ENCODE assay signal across 22 mouse cellular contexts in the genomic region with DNA sequence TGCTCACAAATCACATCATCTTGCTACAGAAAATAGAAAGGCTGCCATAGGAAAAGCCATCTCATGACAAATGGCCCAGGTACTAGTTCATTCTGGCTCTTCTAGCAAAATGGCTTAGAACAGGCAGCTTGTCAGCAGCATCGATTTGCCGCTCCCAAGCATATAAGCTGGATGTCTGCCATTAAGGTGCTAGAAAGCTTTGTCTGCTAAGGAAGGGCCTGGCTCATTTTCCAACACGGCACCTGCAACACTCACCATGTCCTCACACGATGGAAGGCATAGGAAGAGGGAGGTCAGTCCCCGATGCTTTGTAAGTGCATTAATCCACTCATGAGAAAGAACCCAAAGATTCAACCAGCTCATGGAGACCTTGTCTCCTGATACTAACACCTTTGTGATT. TPM values are rescaled to one million over a fixed set of nuclear protein-coding genes. Genes with fewer than 3 reads are reported as not detected.
DNase-seq lines count a peak whose midpoint lies in the region; ATAC-seq and TF ChIP-seq lines count a peak whose summit lies in the region.
"Had no signal": no experiment of that assay in that cellular context is flagged by ENCODE, and none has a peak within 500 bp of the region (broad histone marks: within the 10 kb centered on the region; RNA-seq: fewer than 3 reads in every experiment).

No protein-coding gene starts in this region.

- H3K27ac ChIP-seq in forebrain, embryonic 14.5 days (ENCODE audit: low read depth, low read length), result no peak overlapping the region
- H3K27ac ChIP-seq in forebrain, embryonic 11.5 days (ENCODE audit: low read depth, low read length), result no peak overlapping the region
- peak overlapping the region; percentile 38; the same call in 1 of the 2 replicates for H3K27ac ChIP-seq in midbrain, embryonic 16.5 days (ENCODE audit: low read length)
- no peak overlapping the region for H3K27ac ChIP-seq in midbrain, embryonic 10.5 days (replicated peaks)
- H3K27ac ChIP-seq: embryonic facial prominence, embryonic 13.5 days; embryonic facial prominence, embryonic 15.5 days; forebrain, embryonic 10.5 days; forebrain, embryonic 13.5 days had no signal

- no peak for TF ChIP-seq CTCF in brain, embryonic 14.5 days (IDR thresholded peaks at IDR 0.05; ENCODE audit: borderline replicate concordance, extremely low read depth, insufficient read depth, insufficient read length)

- H3K36me3 ChIP-seq in forebrain, embryonic 14.5 days (ENCODE audit: control insufficient read depth, insufficient read depth, low read length), result no peaks in the 10 kb centered on the region
- H3K36me3 ChIP-seq in forebrain, embryonic 11.5 days (ENCODE audit: control insufficient read depth, insufficient read depth, low read length), result no peaks in the 10 kb centered on the region
- 0 out of 2 replicates have a peak, but pooled peaks cover 3% of the 10 kb centered on the region for H3K36me3 ChIP-seq in midbrain, embryonic 16.5 days (ENCODE audit: control insufficient read depth, insufficient read depth, low read length)
- H3K36me3 ChIP-seq in midbrain, embryonic 10.5 days, result peaks cover 8% of the 10 kb centered on the region
- H3K36me3 ChIP-seq: embryonic facial prominence, embryonic 15.5 days had no signal

- no peak overlapping the region for H3K4me2 ChIP-seq in forebrain, embryonic 14.5 days (ENCODE audit: low read length)
- H3K4me2 ChIP-seq in forebrain, embryonic 11.5 days (ENCODE audit: low read depth, low read length, severe bottlenecking), result no peak overlapping the region
- H3K4me2 ChIP-seq in midbrain, embryonic 16.5 days (ENCODE audit: low read length), result no peak overlapping the region
- H3K4me2 ChIP-seq: embryonic facial prominence, embryonic 13.5 days; embryonic facial prominence, embryonic 15.5 days; forebrain, embryonic 13.5 days had no signal

- no peaks in the 10 kb centered on the region for H3K9me3 ChIP-seq in forebrain, embryonic 14.5 days (replicated peaks; ENCODE audit: control insufficient read depth, low read length)
- H3K9me3 ChIP-seq in forebrain, embryonic 11.5 days (ENCODE audit: control insufficient read depth, low read length), result no peaks in the 10 kb centered on the region
- no peaks in the 10 kb centered on the region for H3K9me3 ChIP-seq in midbrain, embryonic 16.5 days (replicated peaks; ENCODE audit: control insufficient read depth, low read length, poor library complexity, severe bottlenecking)
- H3K9me3 ChIP-seq in midbrain, embryonic 10.5 days (replicated peaks), result no peaks in the 10 kb centered on the region
- H3K9me3 ChIP-seq: embryonic facial prominence, embryonic 13.5 days; embryonic facial prominence, embryonic 15.5 days; forebrain, embryonic 10.5 days; forebrain, embryonic 13.5 days had no signal

- H3K4me1 ChIP-seq in forebrain, embryonic 14.5 days (ENCODE audit: control insufficient read depth, insufficient read depth, low read length), result no peaks in the 10 kb centered on the region
- H3K4me1 ChIP-seq in forebrain, embryonic 11.5 days (replicated peaks; ENCODE audit: control insufficient read depth, insufficient read depth, low read length), result no peaks in the 10 kb centered on the region
- H3K4me1 ChIP-seq in midbrain, embryonic 16.5 days (ENCODE audit: control insufficient read depth, insufficient read depth, low read length), result peaks cover 2% of the 10 kb centered on the region; the same call in 1 of the 2 replicates
- H3K4me1 ChIP-seq in midbrain, embryonic 10.5 days, result no peaks in the 10 kb centered on the region
- H3K4me1 ChIP-seq: embryonic facial prominence, embryonic 13.5 days; embryonic facial prominence, embryonic 15.5 days; forebrain, embryonic 10.5 days; forebrain, embryonic 13.5 days had no signal

- no peak overlapping the region for H3K9ac ChIP-seq in forebrain, embryonic 14.5 days (ENCODE audit: low read length)
- no peak overlapping the region for H3K9ac ChIP-seq in forebrain, embryonic 11.5 days (ENCODE audit: low read length)
- H3K9ac ChIP-seq in midbrain, embryonic 16.5 days (ENCODE audit: low read depth, low read length), result no peak overlapping the region
- H3K9ac ChIP-seq: embryonic facial prominence, embryonic 13.5 days; embryonic facial prominence, embryonic 15.5 days; forebrain, embryonic 13.5 days had no signal

- no peak for ATAC-seq in forebrain, embryonic 14.5 days
- no peak for ATAC-seq in forebrain, embryonic 11.5 days (replicated peaks; ENCODE audit: low FRiP score)
- ATAC-seq in midbrain, embryonic 16.5 days, result no peak
- ATAC-seq: forebrain, embryonic 13.5 days; forebrain, embryonic 16.5 days had no signal

- no peak overlapping the region for H3K4me3 ChIP-seq in forebrain, embryonic 14.5 days (ENCODE audit: low read depth, low read length)
- H3K4me3 ChIP-seq in forebrain, embryonic 11.5 days (ENCODE audit: low read depth, low read length), result no peak overlapping the region
- no peak overlapping the region for H3K4me3 ChIP-seq in midbrain, embryonic 16.5 days (ENCODE audit: low read depth, low read length)
- H3K4me3 ChIP-seq in midbrain, embryonic 10.5 days, result no peak overlapping the region
- H3K4me3 ChIP-seq: embryonic facial prominence, embryonic 13.5 days; embryonic facial prominence, embryonic 15.5 days; erythroblast, embryonic 14.5 days; forebrain, embryonic 10.5 days; forebrain, embryonic 13.5 days had no signal

- DNase-seq in cerebellum, postnatal 10 days, result peak; percentile 46 to 72
- no peak for DNase-seq in cerebellum, postnatal 25 days
- DNase-seq in forebrain, embryonic 14.5 days (ENCODE audit: low spot score), result peak; percentile 6
- no peak for DNase-seq in forebrain, embryonic 11.5 days (ENCODE audit: low spot score)
- DNase-seq in midbrain, embryonic 10.5 days (ENCODE audit: low spot score), result no peak
- DNase-seq in brain, embryonic 14.5 days (ENCODE audit: low read depth), result peak; percentile 12
- no peak for DNase-seq in adrenal gland, adult 2 months
- DNase-seq: adrenal gland, adult 8-10 months; adrenal gland, postnatal 14 days; adrenal gland, postnatal 36 days; cerebellum, adult 8-10 months; cerebellum, postnatal 36 days; embryo, embryonic 11 days had no signal

- WGBS in forebrain, embryonic 14.5 days, result 82% methylated on average over 5 of the region's 5 CpGs
- 92% methylated on average over 5 of the region's 5 CpGs for WGBS in forebrain, embryonic 11.5 days
- WGBS in midbrain, embryonic 16.5 days, result 88% methylated on average over 5 of the region's 5 CpGs
- WGBS in midbrain, embryonic 10.5 days, result 89% methylated on average over 5 of the region's 5 CpGs

- H3K27me3 ChIP-seq in forebrain, embryonic 14.5 days (replicated peaks; ENCODE audit: control insufficient read depth, insufficient read depth, low read length), result no peaks in the 10 kb centered on the region
- no peaks in the 10 kb centered on the region for H3K27me3 ChIP-seq in forebrain, embryonic 11.5 days (ENCODE audit: control insufficient read depth, insufficient read depth, low read length)
- no peaks in the 10 kb centered on the region for H3K27me3 ChIP-seq in midbrain, embryonic 16.5 days (ENCODE audit: control insufficient read depth, insufficient read depth, low read depth, low read length)
- no peaks in the 10 kb centered on the region for H3K27me3 ChIP-seq in midbrain, embryonic 10.5 days (ENCODE audit: low read depth, poor library complexity, severe bottlenecking)
- H3K27me3 ChIP-seq: embryonic facial prominence, embryonic 13.5 days; embryonic facial prominence, embryonic 15.5 days; forebrain, embryonic 13.5 days had no signal

- TF ChIP-seq POLR2A in brain, embryonic 14.5 days (IDR thresholded peaks at IDR 0.05; ENCODE audit: borderline replicate concordance, extremely low read depth, insufficient read depth, insufficient read length, poor library complexity, severe bottlenecking), result no peak

RNA-seq across cellular contexts. Expression of a gene that starts 53.3 kb away (rescaled TPM):
- polyA plus RNA-seq in forebrain, embryonic 14.5 days (2014; fragmentation: Nextera tagmentation; extraction: Ambion mirVana), result 6.6 and 10.8 TPM in 2 replicates
- 8.6 and 11.3 TPM in 2 replicates for polyA plus RNA-seq in forebrain, embryonic 11.5 days (2014; fragmentation: Nextera tagmentation; extraction: Ambion mirVana)
- 14.0 and 17.0 TPM in 2 replicates for polyA plus RNA-seq in midbrain, embryonic 16.5 days (2015; fragmentation: Nextera tagmentation; extraction: Ambion mirVana)
- 8.0 and 14.7 TPM in 2 replicates for polyA plus RNA-seq in midbrain, embryonic 10.5 days (2016; fragmentation: Nextera tagmentation; extraction: Ambion mirVana)
- polyA plus RNA-seq in brain, embryonic 14.5 days (2012; rRNA removed), result 30.4 and 47.4 TPM in 2 replicates
- 100 to 1,000 TPM; 199 to 288 TPM for total RNA-seq in adrenal gland, adult 2 months (2021)
- polyA plus RNA-seq in adrenal gland, adult 2 months (2012; rRNA removed), result 214 and 244 TPM in 2 replicates
- total RNA-seq: common myeloid progenitor, adult 5-6 weeks; MEL had no signal
- polyA plus RNA-seq: erythroblast, embryonic 14.5 days had no signal

Comparison
In these comparisons a context has a peak if more than half of its experiments do, and no peak if none do; other contexts are left out.
1. DNase-seq: peak in cerebellum, postnatal 10 days (2 of 2), forebrain, embryonic 14.5 days (single experiment) and brain, embryonic 14.5 days (single experiment); none in cerebellum, postnatal 25 days (0 of 2), forebrain, embryonic 11.5 days (single experiment), midbrain, embryonic 10.5 days (single experiment) and adrenal gland, adult 2 months (single experiment).